Mouse (Mus musculus): ENCODE data around the gene Zkscan14.

GRCm38 (mm10) chr5:145218206-145218605, 16.5 kb upstream of the Zkscan14 start:
- no peak for TF ChIP-seq CTCF (IDR thresholded peaks at IDR 0.05; ENCODE audit: low read depth)
- TF ChIP-seq EP300 (IDR thresholded peaks at IDR 0.05; ENCODE audit: low read depth) = no peak
